Mouse (Mus musculus): ENCODE measurements around the gene Cacna2d1.

GRCm38 (mm10) chr5:16326610-16327009 is 392.1 kb downstream of the Cacna2d1 start:
- TF ChIP-seq POLR2A (IDR thresholded peaks at IDR 0.05; ENCODE audit: borderline replicate concordance, low read depth, low read length): no peak
- TF ChIP-seq CTCF (IDR thresholded peaks at IDR 0.05; ENCODE audit: low read depth, low read length): no peak
